Mouse (Mus musculus) MEL (cell line): ENCODE results near the gene Ncoa6. TPM values are rescaled to one million over a fixed set of nuclear protein-coding genes. Genes with fewer than 3 reads are reported as not detected.

Source experiments
- DNase-seq: peaks from one replicate; pipeline ENCODE4 v3.0.0; 2011; ENCODE audit warnings: low read depth, low spot score
- H3K27ac ChIP-seq: 2 replicates; pipeline ENCODE4 v1.5.1; 2012; ENCODE audit warnings: low read depth, mild to moderate bottlenecking, control low read depth, low read length, moderate library complexity; ENCODE audit not compliant: control insufficient read depth
- H3K27me3 ChIP-seq, 2 experiments: fragments of 150-350 bp in 1 of 2; sonication (generic) in 1 of 2; 2 replicates each; pipeline ENCODE4 v1.6.1; 2012; ENCODE audit warnings: low read length in 2 of 2, mild to moderate bottlenecking in 2 of 2, improper control_type of control experiment in 1 of 2, moderate library complexity in 1 of 2; ENCODE audit not compliant: insufficient read depth in 2 of 2, control insufficient read depth in 1 of 2
- H3K36me3 ChIP-seq, 2 experiments: 2 replicates each; pipeline ENCODE4 v1.6.1; 2012 to 2014; ENCODE audit warnings: low read length in 2 of 2, improper control_type of control experiment in 1 of 2, inconsistent platforms in 1 of 2, mild to moderate bottlenecking in 1 of 2; ENCODE audit not compliant: insufficient read depth in 2 of 2, control insufficient read depth in 1 of 2
- H3K4me1 ChIP-seq, 2 experiments: fragments of 150-350 bp in 1 of 2; sonication (generic) in 1 of 2; 2 replicates each; pipeline ENCODE4 v1.6.1; 2012; ENCODE audit warnings: low read length in 2 of 2, improper control_type of control experiment in 1 of 2, mild to moderate bottlenecking in 1 of 2; ENCODE audit not compliant: insufficient read depth in 2 of 2, control insufficient read depth in 1 of 2
- H3K4me3 ChIP-seq, 2 experiments: fragments of 150-350 bp in 1 of 2; sonication (generic) in 1 of 2; 2 replicates each; pipeline ENCODE4 v1.5.1; 2012; ENCODE audit warnings: low read depth in 2 of 2, low read length in 2 of 2, mild to moderate bottlenecking in 2 of 2, moderate library complexity in 2 of 2, control low read depth in 1 of 2, improper control_type of control experiment in 1 of 2; ENCODE audit not compliant: control insufficient read depth in 1 of 2, insufficient read depth in 1 of 2
- H3K79me2 ChIP-seq: 2 replicates; pipeline ENCODE4 v1.6.1; 2012; ENCODE audit warnings: mild to moderate bottlenecking, low read length, moderate library complexity; ENCODE audit not compliant: control insufficient read depth, poor library complexity, insufficient read depth
- H3K9ac ChIP-seq: 2 replicates; pipeline ENCODE4 v1.6.1; 2012; ENCODE audit warnings: low read depth, mild to moderate bottlenecking, control low read depth, low read length, moderate library complexity; ENCODE audit not compliant: control insufficient read depth, poor library complexity, severe bottlenecking
- H3K9me3 ChIP-seq: fragments of 150-350 bp; sonication (generic); replicated peaks from 2 replicates; pipeline ENCODE4 v1.6.1; 2012; ENCODE audit warnings: mild to moderate bottlenecking, low read length, improper control_type of control experiment, moderate library complexity; ENCODE audit not compliant: insufficient read depth
- BHLHE40 ChIP-seq: IDR thresholded peaks from 2 replicates; pipeline ENCODE4 v1.6.1; 2012; ENCODE audit warnings: low read depth, mild to moderate bottlenecking, inconsistent platforms, low read length, improper control_type of control experiment, borderline replicate concordance
- CHD1 ChIP-seq: IDR thresholded peaks from 2 replicates; pipeline ENCODE4 v1.6.1; 2012; ENCODE audit warnings: low read depth, mild to moderate bottlenecking, inconsistent platforms, low read length, improper control_type of control experiment
- CHD2 ChIP-seq: IDR thresholded peaks from 2 replicates; pipeline ENCODE4 v1.6.1; 2011; ENCODE audit warnings: low read length, improper control_type of control experiment
- E2F4 ChIP-seq: IDR thresholded peaks from 2 replicates; pipeline ENCODE4 v1.6.1; 2011; ENCODE audit warnings: low read depth, low read length, improper control_type of control experiment, borderline replicate concordance
- ETS1 ChIP-seq: IDR thresholded peaks from 2 replicates; pipeline ENCODE4 v1.6.1; 2012; ENCODE audit warnings: low read depth, mild to moderate bottlenecking, inconsistent platforms, low read length, improper control_type of control experiment, moderate library complexity
- GABPA ChIP-seq: IDR thresholded peaks from 2 replicates; pipeline ENCODE4 v1.6.1; 2012; ENCODE audit warnings: low read depth, mild to moderate bottlenecking, inconsistent platforms, low read length, improper control_type of control experiment, moderate library complexity
- HCFC1 ChIP-seq: IDR thresholded peaks from 2 replicates; pipeline ENCODE4 v1.6.1; 2012; ENCODE audit warnings: low read depth, mild to moderate bottlenecking, inconsistent platforms, low read length, improper control_type of control experiment, moderate library complexity
- JUND ChIP-seq: IDR thresholded peaks from 2 replicates; pipeline ENCODE4 v1.6.1; 2011; ENCODE audit warnings: low read depth, mild to moderate bottlenecking, improper control_type of control experiment, low read length
- KAT2A ChIP-seq: conservative IDR thresholded peaks from 2 replicates; pipeline ENCODE4 v1.6.1; 2012; ENCODE audit warnings: low read depth, low read length, improper control_type of control experiment, inconsistent platforms
- MAX ChIP-seq: IDR thresholded peaks from 2 replicates; pipeline ENCODE4 v1.6.1; 2011; ENCODE audit warnings: low read length, improper control_type of control experiment
- MAZ ChIP-seq: IDR thresholded peaks from 2 replicates; pipeline ENCODE4 v1.6.1; 2012; ENCODE audit warnings: low read depth, mild to moderate bottlenecking, inconsistent platforms, low read length, improper control_type of control experiment
- NELFE ChIP-seq: IDR thresholded peaks from 2 replicates; pipeline ENCODE4 v1.6.1; 2011; ENCODE audit warnings: low read depth, low read length, improper control_type of control experiment
- POLR2A ChIP-seq, 2 experiments: IDR thresholded peaks; 2 replicates each; pipeline ENCODE4 v1.6.1; 2011 to 2012; ENCODE audit warnings: low read length in 2 of 2, mild to moderate bottlenecking in 2 of 2, control low read depth in 1 of 2, improper control_type of control experiment in 1 of 2, low read depth in 1 of 2, moderate library complexity in 1 of 2; ENCODE audit not compliant: control insufficient read depth in 1 of 2, insufficient read depth in 1 of 2, poor library complexity in 1 of 2
- POLR2AphosphoS2 ChIP-seq: IDR thresholded peaks from 2 replicates; pipeline ENCODE4 v1.6.1; 2011; ENCODE audit warnings: low read length, improper control_type of control experiment
- POLR2AphosphoS5 ChIP-seq: IDR thresholded peaks from 2 replicates; pipeline ENCODE4 v1.6.1; 2012; ENCODE audit warnings: low read depth, borderline replicate concordance, mild to moderate bottlenecking, inconsistent platforms, low read length, moderate library complexity, mixed read lengths
- RAD21 ChIP-seq: IDR thresholded peaks from 2 replicates; pipeline ENCODE4 v1.6.1; 2011; ENCODE audit warnings: mild to moderate bottlenecking, low read depth, low read length, improper control_type of control experiment
- RCOR1 ChIP-seq: IDR thresholded peaks from 2 replicates; pipeline ENCODE4 v1.6.1; 2012; ENCODE audit warnings: low read depth, mild to moderate bottlenecking, inconsistent platforms, low read length, improper control_type of control experiment
- SIN3A ChIP-seq: IDR thresholded peaks from 2 replicates; pipeline ENCODE4 v1.6.1; 2012; ENCODE audit warnings: low read length, improper control_type of control experiment, inconsistent platforms
- SMC3 ChIP-seq: IDR thresholded peaks from 2 replicates; pipeline ENCODE4 v1.6.1; 2011; ENCODE audit warnings: low read depth, low read length, improper control_type of control experiment
- TBP ChIP-seq: IDR thresholded peaks from 2 replicates; pipeline ENCODE4 v1.8.0; 2011; ENCODE audit warnings: low read depth, low read length, improper control_type of control experiment
- TCF12 ChIP-seq: IDR thresholded peaks from 2 replicates; pipeline ENCODE4 v1.6.1; 2014; ENCODE audit warnings: low read depth, mild to moderate bottlenecking, inconsistent platforms, low read length, improper control_type of control experiment, moderate library complexity
- USF1 ChIP-seq: IDR thresholded peaks from 2 replicates; pipeline ENCODE4 v1.6.1; 2014; ENCODE audit warnings: low read depth, mild to moderate bottlenecking, inconsistent platforms, low read length, improper control_type of control experiment, moderate library complexity
- ZC3H11A ChIP-seq: IDR thresholded peaks from 2 replicates; pipeline ENCODE4 v1.6.1; 2012; ENCODE audit warnings: low read depth, mild to moderate bottlenecking, inconsistent platforms, low read length, improper control_type of control experiment
- ZKSCAN1 ChIP-seq: IDR thresholded peaks from 2 replicates; pipeline ENCODE4 v1.6.1; 2012; ENCODE audit warnings: low read depth, mild to moderate bottlenecking, inconsistent platforms, low read length, improper control_type of control experiment, moderate library complexity
- ZMIZ1 ChIP-seq: IDR thresholded peaks from 2 replicates; pipeline ENCODE4 v1.6.1; 2012; ENCODE audit warnings: low read depth, mild to moderate bottlenecking, inconsistent platforms, low read length, improper control_type of control experiment, moderate library complexity
- polyA plus RNA-seq, 2 experiments: library from polyadenylated mRNA; stranded (reverse) in 1 of 2; unstranded in 1 of 2; fragments of >175 nt in 1 of 2; fragments of >200 nt in 1 of 2; gene quantifications; 2 replicates each; pipeline versions ENCODE4 v1.2.1 to v1.2.4; 2012; ENCODE audit warnings: low replicate concordance in 2 of 2, low read depth in 1 of 2; ENCODE audit not compliant: insufficient read length in 2 of 2, insufficient read depth in 1 of 2, missing spikeins in 1 of 2
- total RNA-seq: library from RNA; depleted of rRNA; stranded (reverse); fragments of 300-350 nt; gene quantifications from 2 replicates; pipeline ENCODE4 v1.2.3, GENCODE M21; 2012

Gene Ncoa6
- total and polyA plus RNA-seq, 3 experiments, result 4.0 to 29.7 TPM; not detected in 1

DNA sequence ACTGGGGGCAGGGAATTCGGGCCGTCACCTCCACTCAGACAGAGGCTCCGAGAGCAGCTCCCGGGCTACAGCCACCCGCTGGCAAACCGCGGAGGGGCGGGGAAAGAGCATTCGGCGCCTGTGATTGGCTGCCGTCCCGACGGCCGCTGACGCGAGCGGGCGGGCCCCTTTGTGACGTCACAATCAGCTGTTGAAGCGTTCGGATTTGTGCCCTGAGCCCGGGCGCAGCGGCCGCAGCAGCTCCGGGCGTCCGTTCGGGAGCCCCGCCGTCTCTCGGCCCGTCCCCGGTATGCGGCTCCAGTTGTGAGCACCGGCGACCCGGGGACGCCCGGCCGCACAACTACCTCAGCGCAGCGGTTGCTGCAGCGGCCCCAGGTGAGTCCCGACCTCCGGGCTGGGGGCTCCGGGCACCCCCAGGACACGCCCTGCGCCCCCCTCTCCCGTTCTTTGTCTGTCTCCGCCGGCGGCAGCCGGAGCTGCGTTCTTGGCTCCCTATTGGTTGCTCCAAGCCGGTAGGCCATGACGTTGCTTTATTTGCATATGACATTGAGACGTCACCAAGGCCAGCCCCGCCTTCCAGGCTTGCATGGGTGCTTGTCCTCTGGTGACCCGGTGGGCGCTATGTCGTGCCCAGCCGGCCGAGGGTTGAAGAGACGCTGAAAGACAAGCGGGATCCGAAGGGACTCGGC lies 91.9 kb downstream of the Ncoa6 start (continued):
- TF ChIP-seq POLR2A (IDR thresholded peaks at IDR 0.05; ENCODE audit: control insufficient read depth in 1 of 2, insufficient read depth in 1 of 2, low read depth in 1 of 2, low read length in 2 of 2, poor library complexity in 1 of 2), result peak; percentile 61 to 64
- no peak for TF ChIP-seq CHD2
- TF ChIP-seq RCOR1, result no peak
- TF ChIP-seq ZKSCAN1, result no peak
- no peak for TF ChIP-seq BHLHE40
- TF ChIP-seq USF1, result no peak; the same call in none of the 2 replicates
- TF ChIP-seq KAT2A, result no peak
- no peak for TF ChIP-seq CHD1
- no peak for TF ChIP-seq TBP
- TF ChIP-seq POLR2AphosphoS2, result no peak; the same call in 1 of the 2 replicates
- peak; percentile 56 for TF ChIP-seq MAX
- TF ChIP-seq POLR2AphosphoS5, result no peak
- TF ChIP-seq, all 39 proteins: peak for 13

DNA sequence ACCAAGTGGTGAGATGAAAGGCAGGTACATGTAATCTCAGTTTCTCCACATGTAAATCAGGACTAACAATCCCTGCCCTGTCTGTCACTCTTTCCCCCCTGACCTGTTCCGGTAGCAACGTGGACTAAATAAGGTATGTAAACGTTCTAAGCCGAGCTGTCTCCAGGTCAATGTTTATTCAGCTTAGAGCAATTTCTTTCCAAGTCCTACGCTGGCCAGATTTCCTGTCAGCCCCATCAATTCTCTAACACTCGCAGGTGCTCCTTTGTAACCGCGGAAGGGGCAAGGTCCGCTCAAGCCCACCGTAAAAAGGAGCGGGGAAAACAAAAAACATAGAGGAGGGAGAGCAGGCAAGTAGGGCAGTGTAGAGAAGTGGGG lies 92.6 kb downstream of the Ncoa6 start:
- Histone ChIP-seq H3K4me1 (peaks cover 0 to 7% of the 10 kb centered on the region in 2 experiments; a peak in 2 of 4 replicates), H3K4me3 (peak overlapping the region; percentile 77 to 89; a peak in 3 of 4 replicates), H3K27ac (no peak overlapping the region), H3K9me3 (no peaks in the 10 kb centered on the region), H3K79me2 (no peaks in the 10 kb centered on the region), H3K36me3 (peaks cover 0 to 4% of the 10 kb centered on the region in 2 experiments; a peak in 2 of 4 replicates), H3K9ac (no peak overlapping the region), H3K27me3 (peaks cover 0 to 2% of the 10 kb centered on the region in 2 experiments; a peak in 2 of 4 replicates)
- no peak for TF ChIP-seq MAZ
- TF ChIP-seq ZKSCAN1, result no peak
- DNase-seq, result no peak

- Histone ChIP-seq H3K79me2 (no peaks in the 10 kb centered on the region), H3K36me3 (peaks cover 0 to 4% of the 10 kb centered on the region in 2 experiments; a peak in 2 of 4 replicates), H3K4me3 (peak within 1 kb of the TSS; percentile 77 to 89), H3K9ac (peak within 1 kb of the TSS; percentile 69), H3K27ac (peak within 1 kb of the TSS; percentile 19; the same call in 1 of the 2 replicates), H3K27me3 (peaks cover 2 to 3% of the 10 kb centered on the region in 2 experiments; a peak in 3 of 4 replicates), H3K9me3 (no peaks in the 10 kb centered on the region), H3K4me1 (peaks cover 0 to 7% of the 10 kb centered on the region in 2 experiments; a peak in 2 of 4 replicates)
- TF ChIP-seq E2F4 (no peak), SMC3 (no peak), RAD21 (no peak), POLR2AphosphoS5 (no peak), BHLHE40 (no peak), SIN3A (no peak), MAZ (no peak), MAX (no peak), JUND (no peak), TCF12 (no peak), ETS1 (no peak), ZKSCAN1 (no peak), ZMIZ1 (no peak), NELFE (no peak), ZC3H11A (no peak), HCFC1 (no peak), TBP (no peak), GABPA (no peak), KAT2A (no peak)
- DNase-seq, result no peak
Measured at GRCm38 (mm10) chr2:155380261-155381059, 93.2 kb downstream of the Ncoa6 start, which contains the start of gene Trp53inp2. Trp53inp2 (plus strand) TSS chr2:155381059.
